In genomic region chr7:45395578-45396336, GRCm38 (mm10) we compare ENCODE assay signal across 8 mouse cellular contexts. TPM values are rescaled to one million over a fixed set of nuclear protein-coding genes. Genes with fewer than 3 reads are reported as not detected.
A peak's percentile ranks its signal among the peaks of the same experiment; 100 is the strongest.
DNase-seq lines count a peak whose midpoint lies in the region; ATAC-seq and TF ChIP-seq lines count a peak whose summit lies in the region.

Gene Snrnp70 (minus strand): TSS chr7:45395742.

- H3K4me1 ChIP-seq in ES-E14 (ENCODE audit: control insufficient read depth in 2 of 2, insufficient read depth in 2 of 2, low read length in 2 of 2, poor library complexity in 1 of 2) = peaks cover 3 to 9% of the 10 kb centered on the region in 2 experiments; a peak in 1 of 4 replicates
- H3K4me1 ChIP-seq in forebrain, embryonic 15.5 days = peaks cover 26% of the 10 kb centered on the region
- H3K4me1 ChIP-seq in lung, adult 2 months (ENCODE audit: control insufficient read depth, insufficient read depth, low read length) = peaks cover 8% of the 10 kb centered on the region

- peaks cover 18% of the 10 kb centered on the region for H3K36me3 ChIP-seq in ES-E14 (ENCODE audit: control insufficient read depth, insufficient read depth, low read length, poor library complexity, severe bottlenecking)
- peaks cover 20% of the 10 kb centered on the region for H3K36me3 ChIP-seq in forebrain, embryonic 15.5 days

- no peak for TF ChIP-seq CTCF in lung, adult 2 months (IDR thresholded peaks at IDR 0.05; ENCODE audit: insufficient read depth, low read length)

- intact Hi-C loops in heart, postnatal 25 days (cut with DNase I) = loop anchor here (2.0 to 5.0 kb wide), 3 partner anchors 25 to 87 kb away; partner anchors contain the start of genes Gys1 and Lin7b

- in situ Hi-C loops in ES-E14 (cut with MboI; ENCODE audit: low sequenced_read_pairs in 2 of 2, unreplicated experiment in 2 of 2) = no loop called here

- H3K27ac ChIP-seq in ES-E14 (ENCODE audit: insufficient read depth, low read depth, low read length, poor library complexity, severe bottlenecking) = peak within 1 kb of the TSS; percentile 99
- H3K27ac ChIP-seq in forebrain, embryonic 15.5 days (replicated peaks) = peak within 1 kb of the TSS; percentile 98

- peak within 1 kb of the TSS; percentile 99 for H3K9ac ChIP-seq in ES-E14 (ENCODE audit: insufficient read depth, low read depth, low read length, poor library complexity, severe bottlenecking)
- H3K9ac ChIP-seq in forebrain, embryonic 15.5 days (replicated peaks) = peak within 1 kb of the TSS; percentile 81

- peak; percentile 98 for ATAC-seq in forebrain, embryonic 15.5 days (replicated peaks)
- peak; percentile 97 for ATAC-seq in neutrophil, adult 5-6 weeks (ENCODE audit: extremely low read depth, insufficient number of reproducible peaks, low FRiP score, poor library complexity, severe bottlenecking)

- H3K27me3 ChIP-seq in forebrain, embryonic 15.5 days = no peaks in the 10 kb centered on the region

- under 1% methylated on average over 60 of the region's 60 CpGs for WGBS in forebrain, embryonic 15.5 days
- under 1% methylated on average over 60 of the region's 60 CpGs for WGBS in lung, adult 2 months

- H3K4me3 ChIP-seq in ES-E14 (ENCODE audit: insufficient read depth in 1 of 2, low read depth in 1 of 2, low read length in 2 of 2, poor library complexity in 1 of 2, severe bottlenecking in 1 of 2) = peak within 1 kb of the TSS; percentile 73 to 96
- peak within 1 kb of the TSS; percentile 81 for H3K4me3 ChIP-seq in forebrain, embryonic 15.5 days
- H3K4me3 ChIP-seq in lung, adult 2 months (replicated peaks; ENCODE audit: extremely low read depth, low read depth, low read length) = peak within 1 kb of the TSS; percentile 68

- peak; percentile 98 for TF ChIP-seq POLR2A in lung, adult 2 months (IDR thresholded peaks at IDR 0.05; ENCODE audit: borderline replicate concordance, extremely low read depth, low read depth, low read length)

- peak within 1 kb of the TSS; percentile 80 for H3K4me2 ChIP-seq in forebrain, embryonic 15.5 days (replicated peaks)

- DNase-seq in ES-E14 (ENCODE audit: low read depth, low spot score) = peak; percentile 100
- peak; percentile 100 for DNase-seq in cerebellum, adult 11-12 months
- peak; percentile 100 for DNase-seq in heart, postnatal 25 days (ENCODE audit: low spot score)
- peak; percentile 100 for DNase-seq in layer of hippocampus, adult 18-20 months (ENCODE audit: low spot score in 2 of 2)
- peak; percentile 99 for DNase-seq in lung, adult 2 months
- DNase-seq in thymus, adult 18-20 months = peak; percentile 100

- H3K9me3 ChIP-seq in ES-E14 (ENCODE audit: control insufficient read depth, insufficient read depth, low read depth, low read length) = no peaks in the 10 kb centered on the region
- H3K9me3 ChIP-seq in forebrain, embryonic 15.5 days = no peaks in the 10 kb centered on the region

TF ChIP-seq in ES-E14, 5 proteins besides CTCF, POLR2A, EP300 and RAD21:
- TF ChIP-seq HCFC1 (IDR thresholded peaks at IDR 0.05; ENCODE audit: borderline replicate concordance, insufficient read depth, low read length) = 0 out of 2 replicates have a peak, but pooled peaks have one; percentile 16
- no peak for TF ChIP-seq ZNF384 (IDR thresholded peaks at IDR 0.05; ENCODE audit: low read depth, low read length)
- TF ChIP-seq MAFK (IDR thresholded peaks at IDR 0.05; ENCODE audit: insufficient read depth, low read depth, low read length) = no peak
- TF ChIP-seq ZC3H11A (IDR thresholded peaks at IDR 0.05; ENCODE audit: borderline replicate concordance, low read depth, low read length) = no peak
- TF ChIP-seq CHD2 (IDR thresholded peaks at IDR 0.05; ENCODE audit: low read depth, low read length) = peak; percentile 90
TF ChIP-seq in ES-E14: peak in this region for 2.

RNA-seq across cellular contexts. Expression of gene Snrnp70, which starts in this region (rescaled TPM):
- 303 and 310 TPM in 2 replicates for total RNA-seq in ES-E14 (2012; rRNA removed)
- polyA plus RNA-seq in forebrain, embryonic 15.5 days (2015; fragmentation: Nextera tagmentation; extraction: Ambion mirVana) = 220 and 231 TPM in 2 replicates
- total RNA-seq in heart, postnatal 25 days (2021) = 100 to 1,000 TPM; 110 to 111 TPM
- total RNA-seq in layer of hippocampus, adult 18-20 months (2021) = 100 to 1,000 TPM; 364 to 405 TPM
- 240 and 319 TPM in 2 replicates for polyA plus RNA-seq in lung, adult 2 months (2012; rRNA removed)
- 502 and 563 TPM in 2 replicates for total RNA-seq in neutrophil, adult 5-6 weeks (2017)

Comparison
In these comparisons a context has a peak if more than half of its experiments do, and no peak if none do; other contexts are left out.
1. Peak in every context shown above with its lines: DNase-seq, ATAC-seq, H3K4me3 ChIP-seq and H3K27ac ChIP-seq.